Mouse (Mus musculus) adrenal gland, adult (tissue): ENCODE results near the gene Amn1.

Experiments
- DNase-seq, 2 experiments: peaks; one replicate each; pipeline ENCODE4 v3.0.0; 2022 to 2023; ENCODE audit warnings: low spot score in 1 of 2; ENCODE audit not compliant: inconsistent age in 2 of 2

The Amn1 gene

DNA sequence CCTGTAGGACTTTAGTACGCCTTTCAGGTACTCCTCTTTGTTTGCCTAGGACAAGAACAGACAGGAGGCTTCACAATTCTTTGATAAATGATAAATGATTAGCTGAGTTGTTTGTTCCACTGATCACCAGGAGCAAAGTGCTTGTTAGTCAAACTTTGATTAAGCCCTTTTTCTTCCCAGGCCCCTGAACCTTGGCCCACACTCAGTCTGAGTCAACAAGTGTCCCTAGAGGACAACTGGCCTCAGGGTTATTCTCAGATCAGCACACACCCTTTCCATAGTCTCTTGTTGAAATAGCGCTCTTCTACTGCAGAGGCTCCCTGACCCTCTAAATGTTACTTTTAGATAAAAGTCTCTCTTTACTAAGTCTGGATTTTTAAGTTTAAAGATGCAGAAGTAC lies 69.6 kb downstream of the Amn1 start:
- DNase-seq = peak; percentile 36 to 85

DNA sequence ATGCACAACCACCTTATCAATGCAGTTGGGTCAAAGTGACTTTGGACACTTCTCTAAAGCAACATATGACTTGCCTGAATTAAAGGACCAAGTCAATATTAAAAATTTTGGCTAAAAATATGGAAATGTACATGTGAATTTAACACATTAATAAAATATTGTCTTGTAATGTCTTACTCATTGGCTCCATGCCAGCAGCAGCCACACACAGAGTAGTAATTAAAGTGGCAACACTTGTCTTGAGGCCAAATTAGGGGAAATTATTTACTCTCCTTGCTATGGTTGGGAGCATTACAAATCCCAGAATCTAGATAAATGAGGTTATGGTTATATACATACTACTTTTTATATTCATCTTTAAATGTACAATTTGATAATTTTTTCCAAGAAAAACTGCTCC lies 71.5 kb downstream of the Amn1 start:
- DNase-seq = no peak

DNA sequence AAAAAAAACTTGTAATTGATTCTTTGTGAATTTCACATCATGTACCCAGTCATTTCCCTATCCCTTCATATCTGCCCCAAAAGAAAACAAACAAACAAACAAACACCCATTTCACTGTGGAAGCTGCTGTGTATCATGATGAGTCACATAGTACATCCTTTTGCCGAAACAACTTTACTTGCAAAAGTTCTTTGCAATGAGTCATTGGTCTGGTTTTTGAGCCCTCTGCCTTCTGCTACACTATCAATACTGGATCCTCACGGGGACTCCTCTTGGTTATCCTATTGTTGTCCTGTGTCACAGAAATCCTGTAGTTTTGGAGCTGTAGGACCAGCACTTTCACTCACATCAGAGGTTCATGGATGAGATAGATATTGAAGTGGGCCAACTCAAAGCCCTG lies 79.6 kb downstream of the Amn1 start:
- DNase-seq = peak in 1 of 2 experiments; percentile 47

DNA sequence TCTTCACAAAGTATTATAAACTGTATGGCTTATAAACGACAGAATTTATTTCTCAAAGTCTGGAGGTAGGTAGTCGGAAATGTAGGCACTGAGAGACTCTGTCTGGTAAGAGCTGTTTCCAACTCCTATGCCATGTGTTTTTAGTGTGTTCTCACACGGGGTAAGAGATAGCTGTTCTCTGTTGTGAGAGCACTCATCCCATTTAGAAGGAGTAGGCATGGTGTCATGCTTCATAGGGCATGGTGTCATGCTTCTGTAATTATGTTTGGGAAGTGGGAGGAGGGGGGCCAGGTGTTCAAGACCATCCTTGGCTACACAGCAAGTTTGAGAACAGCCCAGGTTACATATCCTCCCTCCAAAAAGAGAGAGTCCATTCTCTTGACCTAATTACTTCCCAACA lies 80.9 kb downstream of the Amn1 start:
- DNase-seq = no peak
